Mouse (Mus musculus) heart, adult 2 months (tissue): Measurements from ENCODE around the gene Dusp6. TPM values are rescaled to one million over a fixed set of nuclear protein-coding genes. Genes with fewer than 3 reads are reported as not detected.
A peak's percentile ranks its signal among the peaks of the same experiment; 100 is the strongest.

Experiments used
- DNase-seq, 2 experiments: peaks; one replicate each; pipeline ENCODE4 v3.0.0; 2021
- H3K27ac ChIP-seq: fragments of 200-600 bp; 2 replicates; pipeline ENCODE4 v1.8.1; 2022
- H3K27me3 ChIP-seq: fragments of 200-500 bp; 2 replicates; pipeline ENCODE4 v1.6.1; 2012; ENCODE audit warnings: mild to moderate bottlenecking, low read length, inconsistent platforms, mixed read lengths; ENCODE audit not compliant: control insufficient read depth, insufficient read depth
- H3K36me3 ChIP-seq: fragments of 200-500 bp; 2 replicates; pipeline ENCODE4 v1.6.1; 2012; ENCODE audit warnings: low read length, inconsistent platforms; ENCODE audit not compliant: control insufficient read depth, insufficient read depth
- H3K4me1 ChIP-seq: fragments of 200-500 bp; 2 replicates; pipeline ENCODE4 v1.6.1; 2011; ENCODE audit warnings: low read length; ENCODE audit not compliant: control insufficient read depth, insufficient read depth
- H3K4me3 ChIP-seq: fragments of 200-600 bp; 2 replicates; pipeline ENCODE4 v1.8.1; 2022
- H3K79me2 ChIP-seq: fragments of 200-500 bp; replicated peaks from 2 replicates; pipeline ENCODE4 v1.6.1; 2012; ENCODE audit warnings: mild to moderate bottlenecking, inconsistent platforms, low read length, moderate library complexity, mixed read lengths; ENCODE audit not compliant: control insufficient read depth, insufficient read depth
- H3K9ac ChIP-seq: fragments of 200-500 bp; 2 replicates; pipeline ENCODE4 v1.6.1; 2012; ENCODE audit warnings: low read depth, mild to moderate bottlenecking, control low read depth, inconsistent platforms, low read length, mixed read lengths
- CTCF ChIP-seq: fragments of 200-600 bp; IDR thresholded peaks from 2 replicates; pipeline ENCODE4 v1.8.1; 2022; ENCODE audit warnings: antibody characterized with exemption, mild to moderate bottlenecking, moderate library complexity
- EP300 ChIP-seq: fragments of 200-500 bp; IDR thresholded peaks from 2 replicates; pipeline ENCODE4 v1.6.1; 2011; ENCODE audit warnings: low read depth, low read length, control low read depth; ENCODE audit not compliant: insufficient read depth
- POLR2A ChIP-seq: fragments of 200-500 bp; IDR thresholded peaks from 2 replicates; pipeline ENCODE4 v1.6.1; 2011; ENCODE audit warnings: mild to moderate bottlenecking, low read depth, low read length, control low read depth; ENCODE audit not compliant: insufficient read depth
- whole genome bisulfite sequencing: fragments of 180-500 bp; shearing (Covaris S2); methylation state at CpG from one replicate; pipeline ENCODE4 v1.1.7; 2018; 5-methylcytosine and 5-hydroxymethylcytosine counted together
- intact Hi-C: fragments of 180-260 bp; cut with DNase I; formaldehyde crosslinking; loops from one replicate; pipeline ENCODE4 v1.15.1; 2025
- polyA plus RNA-seq: library from polyadenylated mRNA; depleted of rRNA; stranded (reverse); fragments of >200 nt; gene quantifications from 2 replicates; pipeline ENCODE4 v1.2.3, GENCODE M21; 2012
- total RNA-seq, 2 experiments: library from RNA; stranded (reverse); gene quantifications; 2 replicates each; pipeline ENCODE4 v1.2.3; 2021

The Dusp6 gene
- total and polyA plus RNA-seq, 3 experiments = 15.8 to 24.8 (median 21.4) TPM

- DNase-seq = no peak
- WGBS = 45% methylated on average over 7 of the region's 7 CpGs
- H3K4me1 ChIP-seq = peaks cover 7% of the 10 kb centered on the region
- H3K9ac ChIP-seq = no peak overlapping the region
- no peak for TF ChIP-seq EP300
- TF ChIP-seq CTCF = peak; percentile 50
- no peaks in the 10 kb centered on the region for H3K79me2 ChIP-seq
- H3K27ac ChIP-seq = peak overlapping the region; percentile 40
- intact Hi-C loops = loop anchor here (5.0 kb wide), 2 partner anchors 41 to 171 kb away; no protein-coding TSS in a partner anchor
- no peak overlapping the region for H3K4me3 ChIP-seq
- H3K27me3 ChIP-seq = no peaks in the 10 kb centered on the region
- H3K36me3 ChIP-seq = peaks cover 3% of the 10 kb centered on the region
Observed at GRCm38 (mm10) chr10:99286213-99286612, 23.2 kb downstream of the Dusp6 start.

GRCm38 (mm10) chr10:99286787-99287186, 23.8 kb downstream of the Dusp6 start:
- H3K4me1 ChIP-seq = peaks cover 7% of the 10 kb centered on the region
- peak; percentile 32 to 38 for DNase-seq
- WGBS = 19% methylated on average over 17 of the region's 17 CpGs
- H3K27ac ChIP-seq = no peak overlapping the region; the same call in 1 of the 2 replicates
- peaks cover 3% of the 10 kb centered on the region for H3K36me3 ChIP-seq
- H3K4me3 ChIP-seq = no peak overlapping the region; the same call in 1 of the 2 replicates
- TF ChIP-seq POLR2A = no peak
- TF ChIP-seq CTCF = no peak
- no peak for TF ChIP-seq EP300
- H3K79me2 ChIP-seq = no peaks in the 10 kb centered on the region
- intact Hi-C loops = loop anchor here (5.0 kb wide), 2 partner anchors 41 to 171 kb away; no protein-coding TSS in a partner anchor
- H3K9ac ChIP-seq = no peak overlapping the region
- no peaks in the 10 kb centered on the region for H3K27me3 ChIP-seq

GRCm38 (mm10) chr10:99287206-99287605, 24.2 kb downstream of the Dusp6 start:
- Histone ChIP-seq H3K27ac (no peak overlapping the region), H3K36me3 (peaks cover 3% of the 10 kb centered on the region), H3K4me1 (peaks cover 7% of the 10 kb centered on the region), H3K4me3 (no peak overlapping the region; the same call in 1 of the 2 replicates), H3K79me2 (no peaks in the 10 kb centered on the region), H3K9ac (no peak overlapping the region), H3K27me3 (no peaks in the 10 kb centered on the region)
- no peak for DNase-seq
- 47% methylated on average over 6 of the region's 6 CpGs for WGBS
- intact Hi-C loops = loop anchor here (5.0 kb wide), 2 partner anchors 40 to 170 kb away; no protein-coding TSS in a partner anchor
- TF ChIP-seq EP300 (no peak), CTCF (no peak), POLR2A (no peak)

- intact Hi-C loops = loop anchor here (5.0 kb wide), 2 partner anchors 38 to 168 kb away; no protein-coding TSS in a partner anchor
- H3K4me1 ChIP-seq = peaks cover 7% of the 10 kb centered on the region
- 69% methylated on average over 5 of the region's 5 CpGs for WGBS
Observed at GRCm38 (mm10) chr10:99289176-99289575, 26.1 kb downstream of the Dusp6 start.

GRCm38 (mm10) chr10:99293111-99293640, 30.1 kb downstream of the Dusp6 start:
- 84% methylated on average over 3 of the region's 3 CpGs for WGBS
- intact Hi-C loops = no loop called here
- no peak for DNase-seq
- H3K9ac ChIP-seq = no peak overlapping the region
- H3K27ac ChIP-seq = no peak overlapping the region
- no peaks in the 10 kb centered on the region for H3K36me3 ChIP-seq
- H3K79me2 ChIP-seq = no peaks in the 10 kb centered on the region
- no peaks in the 10 kb centered on the region for H3K27me3 ChIP-seq
- TF ChIP-seq EP300 (no peak), POLR2A (no peak), CTCF (no peak)
- H3K4me3 ChIP-seq = no peak overlapping the region
- H3K4me1 ChIP-seq = peaks cover 2% of the 10 kb centered on the region

More at GRCm38 (mm10) chr10:99289176-99289575, 26.1 kb downstream of the Dusp6 start:
- H3K4me3 ChIP-seq = no peak overlapping the region
- H3K27ac ChIP-seq = no peak overlapping the region
- H3K36me3 ChIP-seq = peaks cover 3% of the 10 kb centered on the region
- no peak for TF ChIP-seq POLR2A
- TF ChIP-seq CTCF = no peak
- no peak for TF ChIP-seq EP300
- H3K79me2 ChIP-seq = no peaks in the 10 kb centered on the region
- no peak for DNase-seq
- H3K27me3 ChIP-seq = no peaks in the 10 kb centered on the region
- H3K9ac ChIP-seq = no peak overlapping the region

- Histone ChIP-seq H3K36me3 (no peaks in the 10 kb centered on the region), H3K9ac (no peak overlapping the region), H3K27me3 (no peaks in the 10 kb centered on the region), H3K4me3 (no peak overlapping the region), H3K27ac (no peak overlapping the region), H3K4me1 (peaks cover 1% of the 10 kb centered on the region; the same call in 1 of the 2 replicates), H3K79me2 (no peaks in the 10 kb centered on the region)
- intact Hi-C loops = no loop called here
- no peak for DNase-seq
- TF ChIP-seq EP300 (no peak), POLR2A (no peak), CTCF (no peak)
- 71% methylated on average over 3 of the region's 3 CpGs for WGBS
Observed at GRCm38 (mm10) chr10:99297721-99298120, 34.7 kb downstream of the Dusp6 start.
